Mouse (Mus musculus): ENCODE data around the gene Plekha8. TPM values are rescaled to one million over a fixed set of nuclear protein-coding genes. Genes with fewer than 3 reads are reported as not detected.

Plekha8 gene
- polyA plus RNA-seq (2011; ENCODE audit: insufficient read depth, insufficient read length, low replicate concordance, missing spikeins): 0.93 and 2.0 TPM in 2 replicates

DNA sequence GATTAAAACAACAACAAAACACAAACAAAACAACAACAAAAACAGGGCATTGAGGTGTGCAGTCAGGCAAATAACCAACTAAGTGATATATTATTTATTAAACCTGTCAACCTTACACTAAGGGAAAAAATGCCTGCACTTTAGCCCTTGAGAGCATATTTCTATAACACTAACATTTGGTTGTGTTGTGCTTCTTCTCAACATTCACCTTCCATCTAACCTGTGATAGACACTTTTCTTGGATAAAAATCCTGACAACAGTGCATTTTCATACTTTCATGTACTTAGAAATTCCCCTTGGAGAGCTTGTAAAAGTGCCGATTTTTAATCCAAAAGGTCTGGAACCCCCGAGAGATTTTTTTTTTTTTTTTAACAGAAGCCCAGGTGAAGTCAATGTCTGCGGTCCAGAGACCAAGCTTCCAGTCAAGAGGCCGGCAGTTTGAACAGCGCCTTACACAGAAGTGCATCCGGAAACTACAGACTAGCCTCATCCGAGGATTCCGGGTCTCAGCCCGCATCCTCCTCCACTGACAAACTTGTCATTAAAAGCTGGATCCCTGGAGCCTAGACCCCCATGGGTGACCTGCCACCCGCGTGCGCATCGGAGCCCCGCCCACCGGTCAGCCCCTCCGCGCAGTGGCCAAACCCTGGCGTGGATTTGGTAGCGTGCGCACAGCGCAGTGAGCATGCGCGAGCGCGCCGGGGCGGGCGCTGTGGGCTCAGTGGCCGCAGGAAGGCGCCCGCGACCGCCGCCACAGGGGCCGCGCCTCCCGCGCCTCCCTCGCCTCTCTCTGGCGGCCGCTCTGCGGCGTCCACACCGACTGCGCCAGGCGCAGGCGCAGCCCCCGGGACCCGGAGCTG lies at the start of gene Plekha8:
Gene Plekha8 (plus strand): TSS at position 643 of the 861 bp plus-strand sequence.
- TF ChIP-seq CTCF (IDR thresholded peaks at IDR 0.05; ENCODE audit: control insufficient read depth, insufficient read depth, low read length) (no peak), POLR2A (IDR thresholded peaks at IDR 0.05; ENCODE audit: borderline replicate concordance, control insufficient read depth, low read depth, low read length) (no peak)
- 1% methylated on average over 49 of the region's 49 CpGs for WGBS

GRCm38 (mm10) chr6:54548314-54549019 lies 46.4 kb upstream of the Plekha8 start:
- no peaks in the 10 kb centered on the region for H3K4me1 ChIP-seq (ENCODE audit: control insufficient read depth, insufficient read depth, low read length)
- H3K27ac ChIP-seq (ENCODE audit: control insufficient read depth, insufficient read depth, low read depth, low read length, poor library complexity): no peak overlapping the region
- H3K4me3 ChIP-seq (replicated peaks; ENCODE audit: control insufficient read depth, low read depth, low read length): no peak overlapping the region
- no peak for TF ChIP-seq POLR2A (IDR thresholded peaks at IDR 0.05; ENCODE audit: borderline replicate concordance, control insufficient read depth, low read depth, low read length)
- no peak for TF ChIP-seq CTCF (IDR thresholded peaks at IDR 0.05; ENCODE audit: control insufficient read depth, insufficient read depth, low read length)
- WGBS: 62% methylated on average over 13 of the region's 13 CpGs

More for the DNA sequence above, at the start of gene Plekha8:
- no peaks in the 10 kb centered on the region for H3K4me1 ChIP-seq (ENCODE audit: control insufficient read depth, insufficient read depth, low read length)
- peak within 1 kb of the TSS; percentile 74 for H3K4me3 ChIP-seq (replicated peaks; ENCODE audit: control insufficient read depth, low read depth, low read length)
- H3K27ac ChIP-seq (ENCODE audit: control insufficient read depth, insufficient read depth, low read depth, low read length, poor library complexity): peak within 1 kb of the TSS; percentile 27; the same call in 1 of the 2 replicates

DNA sequence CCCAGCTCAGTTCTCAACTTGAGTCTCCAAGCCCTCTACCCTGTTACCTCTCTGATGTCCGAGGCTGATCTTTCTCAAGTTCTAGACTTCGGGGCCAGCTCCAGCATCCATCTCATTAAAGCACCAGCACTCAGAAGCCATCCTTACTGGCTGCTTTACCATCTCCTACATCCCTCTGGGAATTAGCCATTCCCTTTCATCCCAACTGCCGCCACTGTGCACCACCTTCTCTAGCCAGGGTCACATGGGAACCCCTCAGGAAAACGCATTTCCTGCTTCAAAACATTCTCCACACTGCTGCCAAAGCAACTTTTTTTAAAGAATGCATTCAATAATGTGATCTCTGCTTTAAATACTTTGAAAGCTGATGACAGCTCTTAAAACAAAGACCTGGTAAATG lies 45.6 kb upstream of the Plekha8 start:
- Histone ChIP-seq H3K4me3 (replicated peaks; ENCODE audit: control insufficient read depth, low read depth, low read length) (no peak overlapping the region), H3K27ac (ENCODE audit: control insufficient read depth, insufficient read depth, low read depth, low read length, poor library complexity) (no peak overlapping the region), H3K4me1 (ENCODE audit: control insufficient read depth, insufficient read depth, low read length) (no peaks in the 10 kb centered on the region)
- 76% methylated on average over 4 of the region's 4 CpGs for WGBS
- TF ChIP-seq CTCF (IDR thresholded peaks at IDR 0.05; ENCODE audit: control insufficient read depth, insufficient read depth, low read length) (no peak), POLR2A (IDR thresholded peaks at IDR 0.05; ENCODE audit: borderline replicate concordance, control insufficient read depth, low read depth, low read length) (no peak)

- no peak overlapping the region for H3K4me3 ChIP-seq (replicated peaks; ENCODE audit: control insufficient read depth, low read depth, low read length)
- H3K27ac ChIP-seq (ENCODE audit: control insufficient read depth, insufficient read depth, low read depth, low read length, poor library complexity): no peak overlapping the region
- no peak for TF ChIP-seq CTCF (IDR thresholded peaks at IDR 0.05; ENCODE audit: control insufficient read depth, insufficient read depth, low read length)
- no peak for TF ChIP-seq POLR2A (IDR thresholded peaks at IDR 0.05; ENCODE audit: borderline replicate concordance, control insufficient read depth, low read depth, low read length)
- WGBS: 75% methylated on average over 7 of the region's 7 CpGs
- H3K4me1 ChIP-seq (ENCODE audit: control insufficient read depth, insufficient read depth, low read length): no peaks in the 10 kb centered on the region
These were observed 44.0 kb upstream of the Plekha8 start for GRCm38 (mm10) chr6:54550801-54551323.

DNA sequence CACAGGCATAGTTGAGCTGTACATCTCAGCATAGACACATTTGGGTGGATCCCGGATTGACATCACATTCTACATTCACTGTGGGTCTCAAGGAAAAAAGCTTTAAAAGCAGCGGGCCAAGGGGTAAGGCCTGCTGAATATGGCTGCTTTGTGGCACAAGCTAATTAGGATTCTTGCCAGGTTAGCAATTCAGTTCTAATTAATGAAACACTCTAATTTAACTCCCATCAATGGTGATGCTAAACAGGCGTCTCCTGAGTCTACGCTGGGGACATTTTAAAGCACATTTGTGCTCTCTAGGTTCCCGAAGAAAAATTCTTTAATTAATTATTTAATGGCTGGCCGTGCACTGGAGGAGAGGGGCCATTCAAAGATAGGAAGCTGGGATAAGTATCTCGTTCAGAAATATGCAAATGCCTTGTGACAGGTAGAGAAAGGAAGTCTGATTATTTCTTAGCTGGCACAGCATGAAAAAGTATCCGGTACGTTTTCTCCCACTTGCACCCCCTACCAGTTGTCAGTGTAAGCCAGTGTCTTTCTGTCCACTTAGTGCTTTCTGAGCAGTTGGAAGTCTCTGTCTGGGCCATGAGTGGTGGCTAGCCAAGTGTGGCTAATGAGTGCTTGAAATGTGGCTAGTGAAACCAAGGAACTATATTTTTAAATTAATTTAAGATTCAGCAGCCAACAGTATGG lies 42.0 kb upstream of the Plekha8 start:
- no peaks in the 10 kb centered on the region for H3K4me1 ChIP-seq (ENCODE audit: control insufficient read depth, insufficient read depth, low read length)
- TF ChIP-seq POLR2A (IDR thresholded peaks at IDR 0.05; ENCODE audit: borderline replicate concordance, control insufficient read depth, low read depth, low read length) (no peak), CTCF (IDR thresholded peaks at IDR 0.05; ENCODE audit: control insufficient read depth, insufficient read depth, low read length) (no peak)
- no peak overlapping the region for H3K4me3 ChIP-seq (replicated peaks; ENCODE audit: control insufficient read depth, low read depth, low read length)
- WGBS: 79% methylated on average over 9 of the region's 9 CpGs
- H3K27ac ChIP-seq (ENCODE audit: control insufficient read depth, insufficient read depth, low read depth, low read length, poor library complexity): no peak overlapping the region

- no peak overlapping the region for H3K27ac ChIP-seq (ENCODE audit: control insufficient read depth, insufficient read depth, low read depth, low read length, poor library complexity)
- 52% methylated on average over 2 of the region's 2 CpGs for WGBS
- no peak for TF ChIP-seq CTCF (IDR thresholded peaks at IDR 0.05; ENCODE audit: control insufficient read depth, insufficient read depth, low read length)
- no peak for TF ChIP-seq POLR2A (IDR thresholded peaks at IDR 0.05; ENCODE audit: borderline replicate concordance, control insufficient read depth, low read depth, low read length)
- H3K4me3 ChIP-seq (replicated peaks; ENCODE audit: control insufficient read depth, low read depth, low read length): no peak overlapping the region
- H3K4me1 ChIP-seq (ENCODE audit: control insufficient read depth, insufficient read depth, low read length): no peaks in the 10 kb centered on the region
These were observed 41.3 kb upstream of the Plekha8 start for GRCm38 (mm10) chr6:54553632-54554031.

- Histone ChIP-seq H3K27ac (ENCODE audit: control insufficient read depth, insufficient read depth, low read depth, low read length, poor library complexity) (no peak overlapping the region), H3K4me3 (replicated peaks; ENCODE audit: control insufficient read depth, low read depth, low read length) (no peak overlapping the region), H3K4me1 (ENCODE audit: control insufficient read depth, insufficient read depth, low read length) (no peaks in the 10 kb centered on the region)
- TF ChIP-seq CTCF (IDR thresholded peaks at IDR 0.05; ENCODE audit: control insufficient read depth, insufficient read depth, low read length) (no peak), POLR2A (IDR thresholded peaks at IDR 0.05; ENCODE audit: borderline replicate concordance, control insufficient read depth, low read depth, low read length) (no peak)
- 69% methylated on average over 8 of the region's 8 CpGs for WGBS
These were observed 40.4 kb upstream of the Plekha8 start for GRCm38 (mm10) chr6:54554341-54555110.

Measured in bone marrow, adult 2 months (tissue).